Mouse (Mus musculus): ENCODE measurements at regions not wholly inside any gene's neighbourhood (a gene's known extent, or its start where the extent isn't known, plus 50 kb on each side); places are given as distances from the start of the nearest gene placed in this dataset.

DNA sequence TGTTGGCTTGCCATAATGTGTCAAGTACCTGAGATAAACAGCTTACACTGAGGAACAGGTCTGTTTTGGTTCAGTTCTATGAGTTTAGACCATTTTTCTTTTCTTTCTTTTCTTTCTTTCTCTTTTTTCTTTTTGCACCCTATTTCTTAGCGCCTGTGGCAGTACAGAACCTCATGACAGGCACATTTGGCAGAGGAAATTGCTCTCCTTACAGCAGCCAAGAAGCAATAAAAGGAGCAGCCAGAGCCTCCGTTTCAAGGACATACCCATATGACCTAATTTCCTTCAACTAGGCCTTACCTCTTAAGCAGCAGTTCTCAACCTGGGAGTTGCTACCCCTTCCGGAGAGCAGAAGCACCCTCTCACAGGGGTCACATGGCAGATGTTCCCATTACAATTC, 173.9 kb upstream of the Clec14a start:
- DNase-seq (ENCODE audit: low read depth): no peak

DNA sequence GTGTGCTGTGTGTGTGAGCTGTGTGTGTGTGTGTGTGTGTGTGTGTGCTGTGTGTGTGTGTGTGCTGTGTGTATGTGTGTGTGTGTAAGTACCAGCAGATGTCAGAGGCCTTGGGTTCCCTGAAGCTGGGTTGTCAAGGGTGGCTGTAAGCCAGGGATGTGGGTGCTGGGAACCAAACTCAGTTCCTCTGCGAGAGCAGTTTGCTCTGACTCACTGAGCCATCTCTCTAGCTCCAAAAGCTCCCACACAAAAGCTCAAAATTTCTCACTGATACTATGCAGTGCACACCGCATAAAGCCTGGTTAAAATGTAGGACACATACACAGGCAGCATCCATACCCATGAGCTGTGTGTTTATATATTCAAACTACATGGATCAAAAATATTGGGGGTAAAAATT, 172.9 kb upstream of the Clec14a start:
- no peak for DNase-seq (ENCODE audit: low read depth)

DNA sequence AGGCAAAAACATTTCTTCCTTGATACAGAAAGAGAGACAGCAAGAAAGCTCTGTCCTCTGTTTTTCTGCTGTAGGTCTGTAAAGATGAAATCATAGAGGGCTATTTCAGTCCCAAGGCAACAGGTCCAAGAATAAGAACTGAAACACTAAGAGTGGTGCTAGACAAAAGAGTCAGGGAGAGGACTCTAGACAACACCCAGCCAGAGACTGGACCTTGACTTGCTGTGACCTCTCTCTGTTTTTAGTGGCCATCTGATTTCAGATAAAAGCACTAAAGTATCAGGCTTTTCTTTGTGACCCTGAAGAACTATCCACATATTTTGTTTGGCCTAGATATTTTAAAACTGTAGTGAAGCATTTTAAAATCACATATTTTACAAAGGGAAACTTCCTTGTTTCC, 171.6 kb upstream of the Clec14a start:
- no peak for DNase-seq (ENCODE audit: low read depth)

DNA sequence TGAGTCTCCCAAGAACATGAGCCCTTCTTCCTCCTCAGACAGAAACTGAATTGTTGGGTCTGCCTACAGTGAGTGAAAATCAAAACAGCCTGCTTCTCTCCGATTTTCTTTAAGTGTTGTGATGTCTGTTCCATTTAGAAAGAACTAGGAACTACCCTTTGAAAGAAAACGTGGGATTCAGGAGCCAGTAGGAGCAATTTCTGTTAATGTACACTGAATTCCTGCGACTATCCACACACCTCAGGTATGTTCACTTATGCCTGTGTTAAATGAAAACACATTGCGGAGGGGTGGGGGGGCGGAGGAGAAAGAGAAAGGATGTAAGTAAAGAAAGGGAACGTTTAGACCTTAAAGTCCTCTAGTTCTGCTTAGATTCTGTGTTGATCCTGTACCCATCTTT, 167.9 kb upstream of the Clec14a start:
- DNase-seq (ENCODE audit: low read depth): no peak

DNA sequence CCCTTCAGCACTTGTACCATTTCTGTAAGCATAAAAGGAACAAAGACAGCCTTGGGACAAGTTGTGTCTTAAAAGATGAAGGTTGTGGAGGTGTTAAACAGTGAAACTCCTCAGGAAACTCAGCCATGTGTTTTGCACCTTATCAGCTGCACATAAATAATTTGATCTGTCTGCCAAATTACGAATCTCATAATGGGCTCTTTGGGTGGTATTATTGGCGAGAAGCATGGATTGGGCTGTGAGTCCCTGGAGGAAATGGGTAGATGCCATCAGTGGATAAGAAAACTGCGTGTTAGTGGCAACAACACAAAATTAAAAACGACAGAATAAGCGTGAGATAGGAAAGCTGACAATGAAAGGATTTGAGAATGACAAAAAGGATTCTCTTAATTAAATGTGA, 165.4 kb upstream of the Clec14a start:
- DNase-seq (ENCODE audit: low read depth): no peak

DNA sequence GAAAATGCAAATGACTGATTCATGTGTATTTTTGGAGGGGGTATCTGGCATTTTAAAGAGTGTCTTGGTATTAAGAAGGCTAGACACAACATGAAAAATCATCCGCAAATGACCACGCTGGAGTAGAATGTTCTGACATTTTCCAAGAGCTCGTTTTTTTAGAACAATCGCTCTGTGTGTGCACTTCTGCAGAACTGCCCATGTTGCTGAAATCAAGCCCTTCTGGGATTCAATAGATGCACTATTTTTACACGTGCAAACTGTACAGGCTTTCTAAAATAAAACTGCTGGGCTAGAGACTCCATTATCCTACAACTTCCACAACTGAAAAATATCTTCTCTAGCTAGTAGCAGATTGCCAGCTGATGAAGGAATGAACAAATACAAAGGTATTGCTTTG, 160.8 kb upstream of the Clec14a start:
- no peak for DNase-seq (ENCODE audit: low read depth)

DNA sequence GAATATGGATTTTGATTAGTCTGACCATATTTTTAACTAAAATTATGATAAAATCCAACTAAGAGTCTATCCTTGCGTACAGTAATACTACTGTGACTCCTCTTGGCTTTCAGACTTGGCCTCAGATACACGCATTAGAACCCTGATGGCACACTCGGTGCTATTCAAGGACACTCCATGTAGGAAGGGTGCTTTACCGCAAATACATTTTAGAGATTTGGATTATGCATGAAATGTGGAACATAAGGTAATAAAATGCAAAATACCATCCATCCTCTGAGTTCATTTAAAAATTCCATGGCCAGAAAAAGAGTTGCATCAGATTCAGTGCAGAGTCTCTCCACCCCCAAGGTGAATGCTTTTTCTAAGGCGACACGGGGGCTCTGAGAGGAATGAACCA, 157.7 kb upstream of the Clec14a start:
- DNase-seq (ENCODE audit: low read depth): no peak

DNA sequence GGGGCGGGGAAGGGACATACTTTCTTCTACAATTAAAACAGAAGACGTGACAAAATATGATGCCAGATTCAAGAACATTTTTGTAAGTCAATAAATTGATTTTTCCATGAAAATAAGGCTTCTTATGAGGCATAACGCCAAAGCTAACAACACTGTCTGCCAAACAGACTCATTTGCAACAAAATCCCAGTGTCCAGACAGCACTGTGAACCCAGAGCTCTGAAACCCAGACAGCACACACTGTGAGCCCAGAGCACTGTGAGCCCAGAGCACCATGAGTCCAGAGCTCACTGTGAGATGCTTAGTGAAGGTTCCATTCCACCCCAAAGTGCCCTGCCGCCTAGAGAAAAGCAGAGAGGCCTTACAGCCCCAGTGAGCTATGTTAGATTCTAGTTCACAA, 156.9 kb upstream of the Clec14a start:
- DNase-seq (ENCODE audit: low read depth): peak; percentile 82

DNA sequence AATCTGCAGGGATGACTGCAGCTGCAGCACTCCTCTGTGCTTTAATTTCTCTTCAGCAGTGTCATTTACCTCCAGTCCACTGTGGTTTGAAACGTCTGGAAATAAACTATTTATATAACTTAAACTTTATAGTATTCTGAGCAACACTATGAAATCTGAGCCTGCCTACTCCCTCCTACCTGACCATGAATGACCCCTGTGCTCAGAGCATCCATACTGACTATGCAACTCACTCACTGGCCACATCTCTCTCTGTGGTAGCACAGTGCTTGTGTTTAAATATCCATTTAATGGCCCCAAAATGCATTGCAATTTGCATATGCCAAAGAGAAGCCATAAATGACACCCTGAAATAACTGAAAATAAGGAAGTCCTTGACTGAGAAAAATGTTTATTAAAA, 154.5 kb upstream of the Clec14a start:
- no peak for DNase-seq (ENCODE audit: low read depth)

DNA sequence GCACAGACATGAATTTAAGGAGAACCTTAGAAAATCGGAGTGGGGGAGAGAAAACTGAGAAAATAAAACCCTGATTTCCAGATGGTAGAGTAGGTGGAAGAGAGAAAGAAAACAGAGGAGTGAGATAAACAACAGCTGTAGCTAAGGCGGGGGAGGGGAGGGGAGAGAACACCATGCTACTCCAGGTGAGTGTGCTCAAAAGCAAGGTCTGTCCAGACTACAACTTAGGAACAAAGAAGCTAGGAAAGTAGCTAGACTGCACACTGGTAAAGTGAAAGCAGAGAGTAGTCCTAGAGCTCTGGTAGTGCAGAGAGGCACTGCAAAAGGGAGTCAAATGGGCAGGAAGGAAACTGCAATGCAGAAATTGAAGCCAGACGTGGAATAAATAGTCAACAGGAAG, 132.8 kb upstream of the Clec14a start:
- no peak for DNase-seq (ENCODE audit: low read depth)

DNA sequence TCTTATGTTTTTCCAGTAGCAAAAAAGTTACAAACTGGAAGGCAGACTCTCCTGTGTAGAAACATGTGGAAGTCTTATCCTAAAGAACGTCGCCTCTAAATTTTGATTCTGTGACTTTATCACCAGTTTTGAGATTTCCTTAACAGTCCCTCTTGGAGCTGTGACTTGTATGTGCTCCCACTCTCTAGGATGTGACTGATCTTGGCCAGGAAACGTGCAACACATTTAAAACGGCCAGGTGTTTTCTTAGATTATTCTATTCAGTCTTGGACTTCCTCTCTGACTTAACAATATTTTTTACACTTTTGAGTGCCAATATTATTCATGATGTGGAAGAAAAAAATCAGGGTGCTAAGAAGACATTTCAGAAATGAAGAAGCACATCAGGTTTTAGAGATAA, 91.2 kb upstream of the Clec14a start:
- DNase-seq (ENCODE audit: low read depth): no peak

DNA sequence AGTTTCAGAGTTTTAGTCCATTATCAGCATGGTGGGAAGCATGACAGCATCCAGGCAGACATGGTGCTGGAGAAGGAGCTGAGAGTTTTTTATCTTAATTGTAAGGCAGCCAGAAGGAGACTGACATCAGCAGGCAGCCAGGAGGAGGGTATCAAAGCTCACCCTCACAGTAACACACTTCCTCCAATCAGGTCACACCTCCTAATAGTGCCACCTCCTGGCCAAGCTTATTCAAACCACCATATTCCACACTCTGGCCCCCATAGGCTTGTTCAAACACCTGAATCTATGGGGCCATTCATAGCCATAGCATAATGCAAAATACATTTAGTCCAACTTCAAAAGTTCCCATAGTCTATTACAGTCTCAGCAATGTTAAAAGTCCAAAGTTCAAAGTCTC, 65.1 kb upstream of the Clec14a start:
- no peak for DNase-seq (ENCODE audit: low read depth)

DNA sequence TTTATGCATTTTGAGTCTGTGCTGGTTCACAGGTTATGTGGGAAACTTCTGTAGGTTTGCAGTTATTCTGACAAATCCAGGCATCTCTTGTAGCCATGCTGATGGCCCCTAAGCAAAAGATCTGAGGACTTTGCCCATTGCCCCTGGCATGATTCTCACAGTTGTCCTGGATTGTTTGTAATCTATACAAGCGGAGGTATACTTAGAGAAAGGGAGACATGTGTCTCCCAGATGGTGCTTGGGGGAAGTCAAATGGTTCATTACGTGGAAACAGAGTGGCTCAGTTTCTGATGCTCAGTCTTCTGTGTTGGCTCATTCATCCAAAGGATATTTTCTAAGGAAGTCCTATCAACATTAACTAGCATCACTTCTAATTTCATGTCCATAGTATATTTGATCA, 60.8 kb upstream of the Clec14a start:
- no peak for DNase-seq (ENCODE audit: low read depth)

DNA sequence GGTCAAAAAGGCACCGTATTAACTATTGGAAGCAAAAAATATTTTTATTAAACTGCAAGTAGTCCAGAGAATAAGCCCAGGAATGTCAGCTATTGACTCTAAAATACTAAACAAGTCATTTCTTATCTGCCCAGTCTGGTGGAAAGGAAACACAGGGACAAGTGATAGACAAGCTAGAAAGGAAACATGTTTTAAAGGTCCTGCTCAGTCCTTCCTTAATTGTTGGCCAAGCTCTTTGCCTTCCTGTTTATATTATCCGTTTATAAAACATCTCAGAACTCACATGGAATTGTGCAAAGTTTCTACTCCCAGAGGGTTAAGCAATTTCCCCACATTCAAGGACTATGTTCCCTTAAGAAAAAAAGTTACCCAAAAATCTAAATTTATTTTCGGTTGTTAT, 54.9 kb upstream of the Clec14a start:
- no peak for DNase-seq (ENCODE audit: low read depth)

Data from fibroblast of lung, adult 2 months (primary cell).